Mouse (Mus musculus): ENCODE data around the gene Chrd.

The Chrd gene

DNA sequence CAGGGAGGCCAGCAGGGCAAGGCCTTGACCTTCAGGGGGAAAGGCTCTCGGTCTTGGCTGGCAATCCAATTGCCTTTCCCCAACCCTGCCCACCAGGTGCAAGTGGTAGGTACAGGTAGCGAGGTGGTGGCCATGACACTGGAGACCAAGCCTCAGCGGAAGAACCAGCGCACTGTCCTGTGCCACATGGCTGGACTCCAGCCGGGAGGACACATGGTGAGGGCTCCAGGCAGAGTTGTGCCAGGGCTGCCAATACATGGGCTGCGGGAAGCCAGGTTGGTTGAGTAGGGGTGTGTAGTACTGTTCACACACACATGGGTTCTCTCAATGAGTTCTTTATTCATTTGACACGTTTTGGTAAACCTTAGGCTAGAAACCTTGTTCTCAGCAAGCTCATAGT lies 3.2 kb downstream of the Chrd start:
- peak; percentile 48 to 56 for DNase-seq

DNA sequence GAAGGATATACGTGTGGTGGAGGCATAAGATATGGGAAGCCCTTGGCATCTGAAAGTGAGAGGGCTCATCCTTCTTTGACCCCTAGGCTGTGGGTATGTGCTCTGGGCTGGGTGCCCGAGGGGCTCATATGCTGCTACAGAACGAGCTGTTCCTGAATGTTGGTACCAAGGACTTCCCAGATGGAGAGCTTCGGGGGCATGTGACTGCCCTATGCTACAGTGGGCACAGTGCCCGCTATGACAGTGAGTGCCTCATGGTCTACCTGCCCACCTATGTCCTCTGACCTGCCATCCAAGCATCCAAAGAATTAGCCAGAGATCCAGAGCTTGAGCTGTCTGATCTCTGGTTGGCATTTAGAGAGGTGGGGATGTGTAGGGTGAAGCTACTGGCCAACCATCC lies 3.9 kb downstream of the Chrd start:
- DNase-seq = peak; percentile 66 to 69

DNA sequence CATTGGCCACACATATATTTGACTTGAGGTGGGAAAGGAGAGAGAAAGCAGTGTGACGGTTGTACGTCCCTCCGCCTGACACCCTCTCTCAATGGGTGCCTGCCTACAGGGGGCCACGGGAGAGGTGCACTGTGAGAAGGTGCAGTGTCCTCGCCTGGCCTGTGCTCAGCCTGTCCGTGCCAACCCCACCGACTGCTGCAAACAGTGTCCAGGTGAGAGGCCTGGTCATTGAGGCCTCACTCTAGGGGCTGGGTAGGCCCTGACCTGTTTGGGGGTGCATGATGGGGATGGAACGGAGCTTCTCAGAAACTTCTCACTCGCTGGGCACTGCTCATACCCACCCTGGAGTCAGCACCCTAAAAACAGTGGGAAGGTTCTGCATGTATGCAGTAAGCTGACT lies 6.9 kb downstream of the Chrd start:
- DNase-seq = no peak

DNA sequence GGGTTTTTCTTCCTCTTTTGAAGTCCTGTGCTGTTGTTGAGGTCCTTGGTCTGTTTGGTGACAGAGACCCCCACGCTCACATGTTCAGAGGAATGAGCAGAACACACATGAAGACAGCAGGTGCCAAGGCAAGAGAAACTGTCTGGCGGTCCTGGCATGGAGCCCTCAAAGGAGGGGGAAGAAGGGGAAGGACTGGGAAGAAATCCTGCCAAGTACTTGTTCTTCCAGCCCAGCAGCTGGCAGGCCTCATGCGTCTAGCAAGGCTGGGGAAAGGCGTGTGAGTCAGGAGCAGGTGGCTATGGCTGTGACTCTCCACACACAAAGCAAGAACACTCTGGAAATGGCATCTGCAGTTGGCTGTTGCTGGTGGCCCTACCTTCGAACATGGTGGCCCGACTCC lies 13.7 kb downstream of the Chrd start:
- DNase-seq = peak; percentile 83 to 89

DNA sequence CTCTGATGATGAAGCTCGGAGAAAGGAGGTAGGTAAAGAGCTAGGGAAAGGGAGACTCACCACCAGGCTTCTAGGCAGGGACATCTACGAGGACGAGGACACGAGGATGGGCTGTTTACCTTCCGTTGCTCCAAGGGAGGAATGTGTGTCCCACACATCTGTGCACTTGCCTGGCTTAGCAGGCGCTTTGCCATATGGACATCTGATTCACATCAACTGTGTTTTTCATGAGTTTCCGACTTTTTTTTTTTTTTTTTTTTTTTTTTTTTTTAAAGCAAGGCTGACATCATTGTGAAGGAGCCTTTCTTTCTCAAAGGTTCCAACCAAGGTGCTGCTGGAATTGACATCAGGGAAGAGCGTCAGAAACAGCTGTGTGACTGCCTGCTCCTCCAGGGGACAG lies 17.6 kb downstream of the Chrd start:
- no peak for DNase-seq

DNA sequence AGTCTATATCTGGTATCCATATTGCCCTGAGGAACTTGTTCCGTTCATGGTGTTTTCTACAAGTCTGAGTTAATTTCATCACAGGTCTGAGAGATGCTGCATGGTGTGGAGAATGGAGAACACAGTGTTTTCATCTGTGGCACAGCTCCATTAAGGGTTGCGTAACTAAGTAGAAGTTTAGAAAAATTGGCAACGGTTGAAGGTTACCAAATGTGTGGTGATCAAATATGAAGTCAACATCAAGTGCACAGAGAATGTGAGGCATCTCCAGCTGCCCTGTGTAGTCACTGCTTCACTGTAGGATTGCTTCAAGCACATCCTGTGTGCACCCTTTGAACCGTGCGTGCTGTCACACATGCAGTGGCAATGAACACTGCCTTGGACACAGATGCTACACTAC lies 23.1 kb downstream of the Chrd start:
- no peak for DNase-seq

DNA sequence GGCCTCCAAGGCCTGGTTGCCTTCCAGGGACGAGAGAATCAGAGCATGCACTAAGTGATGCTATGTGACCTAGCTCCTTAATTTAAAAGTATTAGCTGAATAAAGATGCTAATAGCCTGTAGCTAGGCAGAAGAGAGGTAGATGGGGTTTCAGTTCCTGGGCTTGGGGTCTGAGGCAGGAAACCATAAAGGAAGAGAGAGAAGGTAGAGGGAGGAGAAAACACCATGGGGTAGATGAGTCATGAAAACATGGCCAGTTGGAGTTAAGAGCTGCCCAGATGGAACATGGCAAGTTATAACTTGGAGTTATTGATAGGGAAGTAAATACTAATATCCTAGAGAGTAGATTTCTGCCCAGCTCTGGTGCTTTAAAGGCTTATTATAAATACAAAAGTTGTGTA lies 24.5 kb downstream of the Chrd start:
- no peak for DNase-seq

DNA sequence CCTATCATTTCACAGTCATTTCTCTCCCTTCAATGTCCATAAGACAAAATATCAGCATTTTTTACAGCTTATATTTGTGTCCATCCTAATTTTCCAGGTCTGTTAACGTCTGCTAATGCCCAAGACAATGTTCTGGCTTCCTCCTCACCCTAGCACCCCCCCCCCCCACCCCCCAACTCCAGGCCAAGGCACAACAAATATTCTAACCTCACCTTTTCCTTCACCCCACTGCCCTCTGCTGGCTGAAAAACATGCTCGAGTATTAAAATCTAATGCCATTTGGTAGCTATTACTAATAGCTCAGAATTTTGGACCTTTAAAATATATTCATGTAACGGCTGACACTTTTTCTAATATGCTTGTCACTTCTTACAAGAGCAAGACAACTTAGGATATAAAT lies 28.8 kb downstream of the Chrd start:
- DNase-seq = peak; percentile 90 to 94

DNA sequence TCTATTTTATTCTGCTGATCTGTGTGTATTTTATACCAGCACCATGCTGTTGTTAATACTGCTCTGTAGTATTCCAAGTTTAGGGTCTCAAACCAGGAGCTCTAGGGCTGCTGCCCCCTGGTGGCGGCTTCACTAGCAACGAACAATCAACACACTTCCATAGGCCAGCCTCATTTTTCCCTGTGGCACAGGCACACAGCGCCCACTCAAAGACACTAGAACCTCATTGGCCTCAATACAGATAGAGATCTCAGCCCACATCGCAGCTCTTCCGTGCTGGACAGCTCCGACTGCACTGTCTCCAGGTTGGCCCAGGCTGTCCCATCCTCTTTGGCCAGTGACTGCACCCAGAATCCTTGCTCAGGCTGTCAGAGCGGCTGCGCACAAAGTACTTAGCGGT lies 32.3 kb downstream of the Chrd start:
- DNase-seq = peak; percentile 71 to 74

DNA sequence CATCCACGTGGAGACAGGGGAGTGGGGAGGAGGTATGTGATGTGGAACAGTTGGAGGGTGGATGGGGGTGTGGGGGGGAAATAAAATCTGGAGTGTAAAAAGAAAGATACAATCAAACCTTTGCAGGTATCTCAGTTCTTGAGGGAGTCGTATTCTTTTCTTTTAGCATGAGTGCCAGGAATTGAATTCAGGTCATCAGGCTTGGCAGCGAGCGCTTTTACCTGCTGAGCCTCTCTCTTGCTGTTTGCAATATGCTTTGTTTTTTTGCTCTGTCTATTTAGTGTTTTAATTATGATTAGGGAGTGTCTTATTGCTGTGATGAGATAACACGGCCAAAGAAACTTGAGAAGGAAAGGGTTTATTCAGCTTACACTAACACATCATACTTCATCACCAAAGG lies 42.1 kb downstream of the Chrd start:
- DNase-seq = peak; percentile 37 to 42

DNA sequence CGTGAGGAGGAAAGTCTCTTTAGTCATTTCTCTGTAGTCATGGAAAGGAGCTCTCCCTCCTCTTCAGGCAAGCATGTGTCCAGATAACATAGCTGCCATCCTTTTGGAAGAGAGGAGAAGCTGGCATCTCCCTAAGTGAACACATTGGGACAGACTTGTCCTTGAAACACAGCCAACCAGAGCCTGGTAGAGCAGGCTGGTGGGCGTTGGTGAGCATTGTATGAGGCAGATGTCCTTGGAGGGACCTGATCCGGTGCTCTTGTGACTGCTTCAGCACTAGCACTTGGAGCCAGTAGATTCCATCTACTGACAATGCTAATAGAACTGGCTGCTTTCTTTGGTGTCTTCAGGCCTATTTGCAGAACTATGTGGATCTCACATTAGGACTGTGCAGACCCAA lies 46.9 kb downstream of the Chrd start:
- DNase-seq = peak; percentile 77 to 78

DNA sequence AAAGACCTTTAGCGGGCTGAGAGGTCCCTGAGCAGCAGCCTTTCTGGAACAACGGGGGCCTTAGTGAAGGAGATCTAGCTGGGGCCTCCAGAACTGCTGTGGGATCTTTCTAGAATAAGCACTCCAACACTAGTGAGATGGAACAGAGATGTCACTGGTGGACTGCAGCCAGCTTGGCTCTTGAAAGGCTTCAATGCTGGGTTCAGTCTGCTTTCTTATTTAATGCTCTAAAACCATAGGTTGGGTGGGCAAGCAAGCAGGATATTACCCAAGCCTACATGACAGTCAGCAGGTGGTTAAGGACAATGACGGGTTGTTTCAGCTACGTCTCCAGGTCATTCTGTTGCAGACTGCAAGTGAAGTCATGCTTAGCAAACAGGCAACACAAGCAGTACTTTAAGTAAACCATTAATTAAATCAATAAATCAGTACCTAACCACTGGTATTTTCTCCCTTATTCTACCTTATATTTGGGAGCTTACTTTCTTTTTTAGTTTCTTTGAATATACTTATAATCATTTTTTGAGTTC lies 48.2 kb downstream of the Chrd start:
- no peak for DNase-seq

DNA sequence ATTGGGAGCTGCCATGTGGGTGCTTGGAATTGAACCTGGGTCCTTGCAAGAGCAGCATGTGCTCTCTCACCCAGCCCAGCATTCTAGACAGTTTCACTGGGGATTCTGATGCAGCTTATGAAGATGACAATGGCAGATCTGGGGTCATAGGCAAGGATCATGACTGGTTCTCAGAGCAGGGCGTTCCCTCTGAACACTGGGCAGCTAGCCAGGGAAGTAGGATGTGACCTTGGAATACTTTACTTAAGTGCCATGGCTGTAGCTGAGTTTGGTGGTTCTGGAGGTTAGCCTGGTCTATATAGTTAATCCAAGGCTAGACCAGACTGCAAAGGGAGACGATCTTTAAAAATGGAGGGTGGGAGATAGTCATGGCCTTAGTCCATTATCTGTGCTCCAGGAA lies 51.0 kb downstream of the Chrd start:
- DNase-seq = no peak

DNA sequence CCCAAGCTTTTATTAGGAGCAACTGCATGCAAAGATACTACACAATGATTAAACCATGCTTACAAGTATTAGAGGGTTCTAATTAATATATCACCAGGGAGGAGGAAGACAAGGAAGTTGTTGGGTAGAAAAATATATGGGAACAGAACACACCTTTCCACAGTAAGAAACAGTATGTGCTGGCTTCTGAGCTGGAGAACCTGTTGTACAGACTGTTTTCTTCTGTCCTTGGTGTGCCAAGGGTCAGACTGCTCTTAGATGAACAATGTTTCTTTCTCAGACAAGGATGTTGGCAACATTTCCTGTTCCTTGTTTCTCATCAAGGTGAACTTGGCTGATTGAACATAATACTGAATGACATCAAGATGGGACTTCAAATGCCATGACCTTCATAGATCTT lies 51.8 kb downstream of the Chrd start:
- no peak for DNase-seq

DNA sequence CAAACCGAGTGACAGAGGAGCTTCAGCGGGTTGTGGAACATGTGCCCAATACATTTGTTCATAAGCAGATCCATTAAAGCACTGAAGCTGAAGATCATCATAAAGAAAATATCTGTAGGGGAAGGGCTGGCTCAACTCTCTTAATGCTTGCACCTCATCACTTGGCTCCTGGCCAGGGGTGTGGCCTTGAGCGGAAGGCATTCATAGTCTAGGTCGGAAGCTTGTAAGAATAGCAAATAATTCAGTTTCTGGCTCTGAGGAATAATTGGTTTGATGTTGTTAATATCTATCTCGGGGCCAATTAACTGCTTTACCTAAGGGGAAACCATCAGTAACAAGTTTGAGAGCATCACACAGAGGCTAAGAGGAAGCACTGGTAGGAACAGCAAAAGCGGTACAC lies 53.6 kb downstream of the Chrd start:
- peak; percentile 32 to 40 for DNase-seq

DNA sequence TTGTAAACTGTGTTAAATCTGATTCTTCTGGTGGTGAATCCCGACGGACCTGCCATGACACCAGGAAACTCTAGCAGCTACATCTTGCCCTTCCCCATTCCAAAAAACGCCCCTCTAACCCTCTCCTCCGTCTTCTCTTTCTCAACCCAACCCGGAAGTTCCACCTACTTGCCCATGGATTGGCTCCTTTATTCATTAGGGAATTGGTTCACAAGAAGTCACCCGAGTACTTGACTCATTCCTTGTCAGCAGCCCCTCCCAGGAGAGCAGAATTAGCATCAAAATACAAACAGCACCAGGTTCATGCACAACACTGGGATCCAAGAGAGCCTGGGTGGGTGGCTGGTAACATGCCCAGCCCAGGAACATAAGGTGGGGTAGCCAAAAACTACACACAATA lies 58.9 kb downstream of the Chrd start:
- DNase-seq = no peak

Measured in cerebellum, postnatal 10 days (tissue).